Comparison of ENCODE assay signal across 14 mouse cellular contexts in genomic region chr5:124035406-124035805, GRCm38 (mm10).
"Had no signal": no experiment of that assay in that cellular context is flagged by ENCODE, and none has a peak within 500 bp of the region (broad histone marks: within the 10 kb centered on the region; RNA-seq: fewer than 3 reads in every experiment).

No protein-coding gene starts in this region.

- ATAC-seq: intestine, postnatal 0 days; liver, postnatal 0 days; midbrain, embryonic 13.5 days had no signal

- H3K9ac ChIP-seq: limb, embryonic 12.5 days; liver, postnatal 0 days; lung, embryonic 15.5 days; midbrain, embryonic 13.5 days; neural tube, embryonic 12.5 days had no signal

- H3K4me3 ChIP-seq: layer of hippocampus, adult 2 months; limb, embryonic 12.5 days; liver, embryonic 13.5 days; lung, embryonic 15.5 days; midbrain, embryonic 13.5 days; myocyte; neural tube, embryonic 12.5 days had no signal

- H3K36me3 ChIP-seq: limb, embryonic 12.5 days; liver, embryonic 13.5 days; lung, embryonic 15.5 days; midbrain, embryonic 13.5 days; neural tube, embryonic 12.5 days had no signal

- H3K27ac ChIP-seq: layer of hippocampus, adult 2 months; limb, embryonic 12.5 days; liver, embryonic 13.5 days; lung, embryonic 15.5 days; macrophage; neural tube, embryonic 12.5 days had no signal

- DNase-seq: kidney, adult 8-10 months; kidney, postnatal 4 days; liver; liver, embryonic 13.5 days; liver, postnatal 0 days; lung, postnatal 14 days had no signal

- H3K9me3 ChIP-seq: limb, embryonic 12.5 days; liver, embryonic 13.5 days; lung, embryonic 15.5 days; midbrain, embryonic 13.5 days; neural tube, embryonic 12.5 days had no signal

- H3K27me3 ChIP-seq: limb, embryonic 12.5 days; liver, embryonic 13.5 days; lung, embryonic 15.5 days; neural tube, embryonic 12.5 days had no signal

- H3K4me2 ChIP-seq: limb, embryonic 12.5 days; liver, embryonic 13.5 days; lung, embryonic 15.5 days; midbrain, embryonic 13.5 days; neural tube, embryonic 12.5 days had no signal
